Mouse (Mus musculus) liver, embryonic 14.5 days (tissue): ENCODE measurements around the gene Shld1. TPM values are rescaled to one million over a fixed set of nuclear protein-coding genes. Genes with fewer than 3 reads are reported as not detected.
A peak's percentile ranks its signal among the peaks of the same experiment; 100 is the strongest.

Source experiments
- ATAC-seq: fragments of 200-750 bp; cut with Nextera tagmentation; 2 replicates; pipeline ENCODE4 v1.8.0; 2017; ENCODE audit warnings: moderate number of reproducible peaks, mild to moderate bottlenecking, moderate library complexity; ENCODE audit not compliant: insufficient read depth
- DNase-seq, 3 experiments: peaks; one replicate each; pipeline ENCODE4 v3.0.0-alpha.2; 2012 to 2013; ENCODE audit warnings: low read depth in 3 of 3, low spot score in 3 of 3
- H3K27ac ChIP-seq: fragments of 300-500 bp; sonication (generic); 2 replicates; pipeline ENCODE4 v1.5.1; 2014; ENCODE audit warnings: moderate library complexity, mild to moderate bottlenecking, control low read depth, inconsistent platforms
- H3K27me3 ChIP-seq: fragments of 300-500 bp; sonication (generic); 2 replicates; pipeline ENCODE4 v1.6.1; 2014; ENCODE audit warnings: mild to moderate bottlenecking, low read length, moderate library complexity; ENCODE audit not compliant: control insufficient read depth, insufficient read depth
- H3K36me3 ChIP-seq: fragments of 300-500 bp; sonication (generic); replicated peaks from 2 replicates; pipeline ENCODE4 v1.6.1; 2014; ENCODE audit warnings: low read depth; ENCODE audit not compliant: control insufficient read depth, insufficient read depth
- H3K4me1 ChIP-seq, 2 experiments: fragments of 200-500 bp in 1 of 2; fragments of 300-500 bp in 1 of 2; sonication (generic) in 1 of 2; replicated peaks; 2 replicates each; pipeline ENCODE4 v1.6.1; 2012 to 2014; ENCODE audit warnings: antibody characterized with exemption in 1 of 2, inconsistent platforms in 1 of 2, low read length in 1 of 2; ENCODE audit not compliant: control insufficient read depth in 2 of 2, insufficient read depth in 2 of 2
- H3K4me2 ChIP-seq: fragments of 300-500 bp; sonication (generic); 2 replicates; pipeline ENCODE4 v1.6.1; 2014; ENCODE audit warnings: low read depth, mild to moderate bottlenecking, control low read depth, moderate library complexity
- H3K4me3 ChIP-seq, 2 experiments: fragments of 200-500 bp in 1 of 2; fragments of 300-500 bp in 1 of 2; sonication (generic) in 1 of 2; 2 replicates each; pipeline ENCODE4 v1.5.1; 2012 to 2014; ENCODE audit warnings: low read depth in 2 of 2, low read length in 2 of 2, mild to moderate bottlenecking in 2 of 2, control low read depth in 1 of 2, inconsistent platforms in 1 of 2, moderate library complexity in 1 of 2; ENCODE audit not compliant: insufficient read depth in 1 of 2
- H3K9ac ChIP-seq: fragments of 300-500 bp; sonication (generic); replicated peaks from 2 replicates; pipeline ENCODE4 v1.6.1; 2014; ENCODE audit warnings: mild to moderate bottlenecking, control low read depth, moderate library complexity
- H3K9me3 ChIP-seq: fragments of 300-500 bp; sonication (generic); 2 replicates; pipeline ENCODE4 v1.6.1; 2016; ENCODE audit warnings: low read length, mixed read lengths; ENCODE audit not compliant: control insufficient read depth
- CTCF ChIP-seq: IDR thresholded peaks from 2 replicates; pipeline ENCODE4 v1.5.1; 2016; ENCODE audit warnings: antibody characterized with exemption, low read depth, control low read depth
- EP300 ChIP-seq: IDR thresholded peaks from 2 replicates; pipeline ENCODE4 v1.6.1; 2016; ENCODE audit warnings: antibody characterized with exemption, low read depth
- WGBS: fragments of 180-500 bp; shearing (Covaris S2); extraction: QIAGEN DNeasy Blood & Tissue Kit; methylation state at CpG from one replicate; pipeline ENCODE4 v1.1.7; 2014; ENCODE audit not compliant: insufficient replicate concordance; 5-methylcytosine and 5-hydroxymethylcytosine counted together
- polyA plus RNA-seq, 2 experiments: library from polyadenylated mRNA; depleted of rRNA in 1 of 2; stranded (reverse) in 1 of 2; unstranded in 1 of 2; fragments of >200 nt; fragmentation: Nextera tagmentation in 1 of 2; extraction: Ambion mirVana in 1 of 2; gene quantifications; 2 replicates each; pipeline versions ENCODE4 v1.2.1 to v1.2.3; 2012 to 2014

Shld1 gene
- polyA plus RNA-seq, 2 experiments: 6.3 to 10.1 TPM

DNA sequence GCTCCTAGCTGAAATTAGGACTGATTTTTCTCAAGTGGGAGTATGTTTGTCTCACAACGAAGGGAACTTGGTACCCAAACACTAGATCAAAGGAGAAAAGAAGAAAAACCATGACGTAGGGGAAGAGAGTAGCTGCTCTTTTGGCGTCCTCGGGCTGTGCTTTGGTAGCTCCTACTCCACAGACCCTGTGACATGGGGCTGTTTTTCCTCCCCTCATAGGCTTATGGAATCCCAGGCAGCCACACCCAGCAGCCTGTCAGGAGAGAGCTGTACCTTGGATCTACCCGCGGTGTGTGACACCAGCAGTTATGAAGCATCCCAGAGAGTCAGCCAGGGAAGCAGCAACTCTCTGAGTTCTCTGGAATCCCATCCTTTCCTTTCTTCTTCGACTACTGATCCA lies 5.0 kb downstream of the Shld1 start:
- Histone ChIP-seq H3K27me3 (no peaks in the 10 kb centered on the region), H3K27ac (peak overlapping the region; percentile 32; the same call in 1 of the 2 replicates), H3K4me3 (no peak overlapping the region), H3K4me1 (peaks cover 68 to 70% of the 10 kb centered on the region in 2 experiments), H3K9me3 (no peaks in the 10 kb centered on the region), H3K9ac (no peak overlapping the region; the same call in 1 of the 2 replicates), H3K36me3 (no peaks in the 10 kb centered on the region), H3K4me2 (no peak overlapping the region)
- TF ChIP-seq CTCF: no peak
- TF ChIP-seq EP300: no peak
- DNase-seq (no peak), ATAC-seq (no peak)
- 61% methylated on average over 7 of the region's 7 CpGs for WGBS

DNA sequence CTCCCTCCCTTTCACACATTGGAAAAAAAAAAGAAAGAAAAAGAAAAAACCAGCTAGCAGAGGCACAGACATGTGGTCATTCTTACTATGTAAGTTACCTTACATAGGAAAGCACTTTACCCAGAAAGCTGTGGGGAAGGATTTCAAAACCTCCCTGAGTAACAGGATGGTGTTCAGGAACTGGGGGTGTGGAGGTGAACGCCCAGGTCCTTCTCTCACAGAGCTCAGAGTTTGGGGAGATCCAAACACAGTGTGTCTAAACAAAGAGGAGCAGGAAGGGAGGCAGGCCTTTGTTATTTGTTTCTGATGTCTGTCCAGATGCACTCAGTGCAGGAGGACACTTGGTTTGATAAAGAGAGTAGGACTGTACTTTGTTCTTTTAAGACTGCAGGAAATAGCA lies 5.6 kb downstream of the Shld1 start:
- Histone ChIP-seq H3K4me3 (peak overlapping the region in 1 of 2 experiments; percentile 8; a peak in 1 of 4 replicates), H3K9ac (no peak overlapping the region), H3K4me2 (peak overlapping the region; percentile 11), H3K36me3 (no peaks in the 10 kb centered on the region), H3K4me1 (peaks cover 71 to 73% of the 10 kb centered on the region in 2 experiments), H3K27me3 (no peaks in the 10 kb centered on the region), H3K9me3 (no peaks in the 10 kb centered on the region), H3K27ac (peak overlapping the region; percentile 33)
- no peak for ATAC-seq
- 55% methylated on average over 1 of the region's 1 CpGs for WGBS
- no peak for TF ChIP-seq EP300
- TF ChIP-seq CTCF: no peak
- DNase-seq: no peak

DNA sequence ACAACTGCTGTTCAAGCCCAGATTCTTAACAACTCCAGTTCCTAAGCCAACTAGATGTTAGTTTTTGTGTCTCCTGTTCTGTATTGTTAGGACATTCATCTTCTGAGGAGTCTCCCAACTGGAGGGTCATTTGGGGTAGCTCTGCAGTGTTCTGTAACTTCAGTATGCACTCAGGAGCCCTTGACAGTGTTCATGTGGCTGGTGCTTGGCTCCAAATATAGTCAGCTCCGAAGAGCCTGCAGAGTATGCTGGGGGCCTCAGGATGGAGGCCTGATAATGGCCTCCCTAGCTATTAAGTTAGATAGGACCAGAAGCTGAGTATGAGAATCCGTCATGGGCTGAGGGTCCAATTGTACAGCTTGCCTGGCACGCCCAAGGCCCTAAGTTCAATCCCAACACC lies 7.2 kb downstream of the Shld1 start:
- H3K36me3 ChIP-seq: no peaks in the 10 kb centered on the region
- no peak for TF ChIP-seq EP300
- no peak for TF ChIP-seq CTCF
- ATAC-seq (no peak), DNase-seq (no peak)
- peak overlapping the region; percentile 91 for H3K27ac ChIP-seq
- no peaks in the 10 kb centered on the region for H3K9me3 ChIP-seq
- WGBS: 51% methylated on average over 3 of the region's 3 CpGs
- H3K4me1 ChIP-seq: peaks cover 72 to 79% of the 10 kb centered on the region in 2 experiments
- H3K4me3 ChIP-seq: no peak overlapping the region
- H3K27me3 ChIP-seq: no peaks in the 10 kb centered on the region
- peak overlapping the region; percentile 62 for H3K4me2 ChIP-seq
- H3K9ac ChIP-seq: peak overlapping the region; percentile 56

DNA sequence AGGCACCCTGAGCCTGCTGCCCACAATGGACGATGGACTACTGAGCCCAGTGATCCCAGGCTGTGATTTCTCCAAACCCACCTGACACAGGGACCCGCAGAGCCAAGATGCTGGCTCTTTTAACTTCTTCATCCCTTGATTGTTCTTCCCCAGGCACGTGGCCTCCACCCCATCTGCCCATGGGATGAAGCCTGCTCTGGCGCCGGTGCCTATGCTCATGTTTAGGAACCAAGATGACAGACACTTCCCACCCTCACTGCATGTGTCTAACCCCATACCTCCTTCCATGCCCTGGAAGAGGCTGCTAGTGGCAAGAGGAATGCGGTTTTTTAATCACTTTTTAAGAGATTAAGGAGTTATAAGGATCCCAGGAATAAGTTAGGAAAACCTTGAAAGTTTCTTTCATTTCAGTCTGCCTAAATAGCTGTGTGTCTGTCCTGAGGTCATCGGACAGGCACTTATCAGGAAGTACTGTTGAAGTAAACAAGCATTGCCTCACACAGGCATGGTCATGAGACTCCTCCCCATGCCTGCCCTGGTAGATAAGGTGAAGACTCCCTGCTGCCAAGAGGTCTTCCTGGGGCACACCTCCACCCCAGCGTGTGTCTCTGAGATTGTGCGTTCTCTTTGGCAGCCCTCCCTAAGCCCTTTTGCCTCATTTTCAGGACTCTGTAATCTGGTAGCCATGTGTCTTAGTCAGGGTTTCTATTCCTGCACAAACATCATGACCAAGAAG lies 8.8 kb downstream of the Shld1 start:
- H3K27ac ChIP-seq: peak overlapping the region; percentile 91
- peak overlapping the region; percentile 62 for H3K4me2 ChIP-seq
- H3K4me1 ChIP-seq: peaks cover 57 to 65% of the 10 kb centered on the region in 2 experiments
- TF ChIP-seq EP300 (peak; percentile 96), CTCF (no peak)
- no peaks in the 10 kb centered on the region for H3K36me3 ChIP-seq
- peak; percentile 97 to 98 (median 98) for DNase-seq
- H3K9ac ChIP-seq: peak overlapping the region; percentile 60
- peak; percentile 97 for ATAC-seq
- peak overlapping the region in 1 of 2 experiments; percentile 18; a peak in 3 of 4 replicates for H3K4me3 ChIP-seq
- no peaks in the 10 kb centered on the region for H3K9me3 ChIP-seq
- WGBS: 24% methylated on average over 9 of the region's 9 CpGs
- no peaks in the 10 kb centered on the region for H3K27me3 ChIP-seq

DNA sequence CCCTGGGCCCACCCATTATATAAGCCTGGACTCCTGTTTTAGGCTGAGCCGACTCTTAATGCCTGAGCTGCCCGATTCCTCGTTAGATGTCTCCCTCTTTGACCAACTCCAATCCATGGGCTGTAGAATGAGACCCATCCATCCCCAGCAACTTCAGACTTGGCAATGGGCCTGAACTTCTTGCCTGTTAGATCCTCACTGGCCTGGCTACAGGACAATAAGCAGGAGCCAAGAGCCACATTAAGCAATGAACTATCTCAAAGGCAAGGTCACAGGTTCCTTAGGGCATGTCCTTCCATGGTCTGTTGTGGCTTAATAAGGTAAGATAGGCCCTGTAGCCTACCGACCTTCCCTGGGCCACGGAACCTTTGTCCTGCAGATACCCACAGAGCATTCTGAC lies 9.8 kb downstream of the Shld1 start:
- Histone ChIP-seq H3K27ac (peak overlapping the region; percentile 97), H3K4me1 (peaks cover 52 to 65% of the 10 kb centered on the region in 2 experiments), H3K36me3 (no peaks in the 10 kb centered on the region), H3K9ac (peak overlapping the region; percentile 61), H3K27me3 (no peaks in the 10 kb centered on the region), H3K9me3 (no peaks in the 10 kb centered on the region), H3K4me3 (no peak overlapping the region), H3K4me2 (peak overlapping the region; percentile 51)
- TF ChIP-seq CTCF (no peak), EP300 (no peak)
- ATAC-seq (no peak), DNase-seq (no peak)
- WGBS: 79% methylated on average over 5 of the region's 5 CpGs
